Mouse (Mus musculus) lung, postnatal 25 days (tissue): ENCODE measurements around the gene Cerk.
"Not testable (repeated sequence)": the region's sequence is repeated elsewhere in the genome, so short reads cannot be mapped to it uniquely, and the experiment has no call there.

Experiments
- DNase-seq: peaks from one replicate; pipeline ENCODE4 v3.0.0; 2022; ENCODE audit warnings: low spot score

The Cerk gene

GRCm38 (mm10) chr15:86164718-86165345, 21.1 kb downstream of the Cerk start:
- DNase-seq = no peak

DNA sequence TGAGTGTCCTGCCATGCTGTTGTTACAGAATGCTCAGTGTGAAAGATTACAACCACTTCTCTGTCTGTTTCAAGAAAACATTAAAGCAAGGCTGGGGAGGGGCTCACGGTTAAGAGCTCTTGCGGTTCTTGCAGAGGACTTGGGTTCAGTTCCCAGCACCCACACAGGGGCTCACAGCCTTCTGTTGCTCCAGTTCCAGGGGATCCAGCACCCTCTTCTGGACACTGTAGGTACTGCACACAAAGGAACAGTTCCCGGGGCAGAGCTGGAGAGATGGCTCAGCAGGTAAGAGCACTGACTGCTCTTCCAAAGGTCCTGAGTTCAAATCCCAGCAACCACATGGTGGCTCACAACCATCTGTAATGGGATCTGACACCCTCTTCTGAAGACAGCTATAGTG, 24.1 kb downstream of the Cerk start:
- not testable (repeated sequence) for DNase-seq

- no peak for DNase-seq
Observed at GRCm38 (mm10) chr15:86160906-86161305, 25.0 kb downstream of the Cerk start.

DNA sequence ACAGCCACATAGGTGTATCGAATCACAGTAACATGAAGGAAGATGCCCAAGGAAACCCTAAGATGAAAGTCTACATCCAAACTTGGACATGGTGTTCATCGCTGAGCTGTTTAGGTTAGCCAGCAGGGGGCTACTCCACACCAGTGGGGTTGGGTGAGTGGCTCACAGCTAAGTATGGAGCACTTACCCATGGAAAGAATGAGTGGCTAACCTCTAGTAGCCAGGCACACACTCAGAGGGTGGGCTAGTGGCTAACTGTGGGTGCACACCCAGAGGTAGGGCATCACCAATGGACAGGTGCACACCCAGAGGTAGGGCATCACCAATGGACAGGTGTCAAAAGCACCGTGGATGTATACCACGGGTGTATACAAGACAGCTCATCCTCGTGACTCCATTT, 26.2 kb downstream of the Cerk start:
- DNase-seq = no peak

- no peak for DNase-seq
Observed at GRCm38 (mm10) chr15:86159093-86159492, 26.8 kb downstream of the Cerk start.

- DNase-seq = no peak
Observed at GRCm38 (mm10) chr15:86156492-86156891, 29.4 kb downstream of the Cerk start.

GRCm38 (mm10) chr15:86153481-86153960, 32.4 kb downstream of the Cerk start:
- no peak for DNase-seq

- DNase-seq = no peak
Observed at GRCm38 (mm10) chr15:86150593-86150992, 35.3 kb downstream of the Cerk start.

DNA sequence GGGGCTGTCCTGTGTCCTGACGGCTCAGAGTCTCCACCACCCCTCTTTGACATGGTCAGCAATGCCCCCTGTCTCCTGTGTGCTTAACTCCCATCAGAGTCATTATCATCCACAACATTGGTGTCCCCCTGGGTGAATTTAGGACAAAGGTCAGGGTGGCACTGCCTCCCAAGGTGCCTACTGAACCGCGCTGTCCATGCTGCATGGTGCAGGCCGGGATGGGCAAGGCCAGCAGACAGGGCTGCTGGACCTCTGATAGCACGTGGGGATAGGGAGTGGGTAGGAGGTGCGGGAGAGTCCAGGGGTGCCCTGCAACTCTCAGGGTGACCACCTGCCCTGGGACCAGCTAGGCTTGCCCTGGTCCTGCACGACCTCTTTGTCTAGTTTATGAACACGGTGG, 39.0 kb downstream of the Cerk start:
- no peak for DNase-seq

DNA sequence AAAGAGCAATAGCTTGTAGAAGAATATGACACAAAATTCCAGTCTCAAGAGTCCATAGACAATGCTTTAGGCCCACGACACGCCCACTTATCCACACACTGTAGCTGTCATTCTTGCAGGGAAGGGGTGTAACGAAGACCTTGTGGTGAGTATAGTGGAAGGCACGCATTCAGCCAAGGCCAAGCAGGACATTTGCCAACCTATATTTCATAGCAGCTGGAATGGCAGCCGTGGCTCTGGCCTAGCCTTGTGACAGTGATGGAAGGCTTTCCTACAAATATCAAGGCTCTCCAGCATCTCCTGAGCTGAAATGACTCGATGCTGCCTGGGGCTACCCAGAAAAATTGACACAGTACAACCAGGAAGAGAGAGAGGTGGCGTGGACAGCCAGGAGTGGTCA, 40.9 kb downstream of the Cerk start:
- DNase-seq = no peak

DNA sequence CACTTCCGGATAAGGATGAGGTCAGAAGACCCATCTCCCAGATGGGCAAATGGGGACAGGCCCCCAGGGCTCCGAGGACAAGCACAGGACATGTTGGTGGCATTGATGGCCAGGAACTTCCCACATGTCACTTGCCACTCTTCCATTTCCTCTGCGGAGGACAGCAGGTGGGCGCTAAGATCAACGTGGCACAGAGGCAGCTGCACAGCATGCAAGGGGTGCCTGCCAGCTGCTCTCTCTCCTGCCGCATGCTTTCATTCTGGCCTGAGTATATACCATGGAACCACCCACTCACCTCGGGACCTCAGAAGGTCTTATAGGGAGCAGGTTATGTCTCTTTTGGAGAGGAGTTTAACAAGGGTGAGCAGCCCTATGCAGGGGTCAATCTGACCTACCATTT, 41.4 kb downstream of the Cerk start:
- no peak for DNase-seq

GRCm38 (mm10) chr15:86140323-86140722, 45.6 kb downstream of the Cerk start:
- DNase-seq = peak; percentile 37

GRCm38 (mm10) chr15:86137638-86138037, 48.3 kb downstream of the Cerk start:
- DNase-seq = peak; percentile 35

DNA sequence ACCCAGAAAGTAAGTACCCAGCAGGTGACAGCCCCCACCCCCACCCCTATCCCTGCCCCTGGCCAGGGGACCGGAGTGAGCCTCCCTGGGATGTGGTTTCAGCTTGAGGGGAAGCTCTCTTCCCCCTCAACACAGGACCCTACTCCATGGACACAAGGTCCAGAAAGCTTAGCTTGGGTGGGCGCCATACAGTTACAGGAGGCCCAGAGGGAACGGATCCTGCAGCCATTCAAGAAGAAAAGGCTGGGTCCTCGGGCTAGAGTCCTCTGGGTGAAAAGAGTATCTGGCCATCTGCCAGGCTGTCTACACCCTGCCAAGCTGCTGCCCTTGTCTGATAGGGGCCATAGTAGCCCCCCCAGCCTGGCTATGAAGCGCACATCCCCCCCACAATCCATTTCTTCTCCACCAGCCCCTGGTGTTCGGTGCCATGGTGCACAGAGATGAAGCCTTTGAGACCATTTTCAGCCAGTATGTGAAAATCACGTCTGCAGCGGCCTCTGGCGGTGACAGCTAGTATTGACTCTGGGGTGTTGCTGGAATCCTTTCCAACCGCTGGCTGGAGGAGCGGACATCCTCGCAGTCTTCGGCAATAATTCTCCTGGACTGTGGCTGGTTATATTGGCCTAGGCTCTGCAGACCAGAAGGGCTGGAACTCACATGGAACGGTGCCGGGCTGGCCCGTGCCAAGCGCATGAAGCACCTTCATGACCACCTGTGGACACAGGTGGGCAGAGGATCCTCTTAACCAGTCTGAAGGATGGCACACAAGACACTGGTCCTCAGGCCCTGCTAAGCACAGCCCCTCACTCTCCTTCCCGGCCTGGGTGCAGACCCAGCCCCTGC, 50.8 kb downstream of the Cerk start:
- DNase-seq = peak; percentile 83

DNA sequence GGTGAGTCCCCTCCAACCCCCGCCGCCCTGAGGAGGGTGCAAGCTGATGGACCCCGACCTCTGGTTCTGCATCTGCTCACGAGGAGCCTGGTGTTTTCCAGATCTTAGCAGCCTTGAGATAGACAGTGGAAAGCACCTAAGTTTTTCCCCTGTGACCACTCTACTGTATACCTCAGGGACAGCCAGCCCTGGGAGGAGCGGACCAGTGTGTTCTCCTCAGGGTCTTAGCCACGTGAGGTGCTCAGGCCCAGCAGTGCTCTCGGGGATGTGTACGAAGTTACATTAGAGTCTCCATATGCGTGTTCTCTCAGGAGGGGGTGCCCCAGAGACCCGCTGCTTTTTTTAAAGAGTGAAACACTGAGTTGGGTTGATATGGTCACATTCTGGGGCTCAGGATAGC, 55.3 kb downstream of the Cerk start:
- DNase-seq = no peak

- no peak for DNase-seq
Observed at GRCm38 (mm10) chr15:86129036-86129435, 56.9 kb downstream of the Cerk start.

DNA sequence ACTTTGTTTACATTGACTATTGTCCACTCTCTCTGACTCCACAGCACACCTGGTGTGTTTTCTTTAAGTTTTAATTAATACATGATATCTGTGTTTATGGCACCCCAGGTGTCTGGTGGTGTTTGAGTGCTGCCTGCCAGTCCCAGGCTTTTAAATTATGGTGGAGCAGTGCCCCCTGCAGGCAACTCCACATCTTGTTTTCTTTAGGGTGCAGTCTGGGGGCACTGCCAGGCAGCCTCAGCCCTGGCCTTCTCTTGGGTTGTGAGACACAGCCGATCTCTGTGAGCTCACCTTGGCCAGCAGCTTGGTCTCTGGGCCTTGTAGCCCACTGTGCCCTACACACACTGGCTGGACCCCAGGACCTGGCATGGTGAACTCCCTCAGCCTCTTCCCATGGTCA, 61.6 kb downstream of the Cerk start:
- peak; percentile 75 for DNase-seq

GRCm38 (mm10) chr15:86123409-86123808, 62.5 kb downstream of the Cerk start:
- no peak for DNase-seq

DNA sequence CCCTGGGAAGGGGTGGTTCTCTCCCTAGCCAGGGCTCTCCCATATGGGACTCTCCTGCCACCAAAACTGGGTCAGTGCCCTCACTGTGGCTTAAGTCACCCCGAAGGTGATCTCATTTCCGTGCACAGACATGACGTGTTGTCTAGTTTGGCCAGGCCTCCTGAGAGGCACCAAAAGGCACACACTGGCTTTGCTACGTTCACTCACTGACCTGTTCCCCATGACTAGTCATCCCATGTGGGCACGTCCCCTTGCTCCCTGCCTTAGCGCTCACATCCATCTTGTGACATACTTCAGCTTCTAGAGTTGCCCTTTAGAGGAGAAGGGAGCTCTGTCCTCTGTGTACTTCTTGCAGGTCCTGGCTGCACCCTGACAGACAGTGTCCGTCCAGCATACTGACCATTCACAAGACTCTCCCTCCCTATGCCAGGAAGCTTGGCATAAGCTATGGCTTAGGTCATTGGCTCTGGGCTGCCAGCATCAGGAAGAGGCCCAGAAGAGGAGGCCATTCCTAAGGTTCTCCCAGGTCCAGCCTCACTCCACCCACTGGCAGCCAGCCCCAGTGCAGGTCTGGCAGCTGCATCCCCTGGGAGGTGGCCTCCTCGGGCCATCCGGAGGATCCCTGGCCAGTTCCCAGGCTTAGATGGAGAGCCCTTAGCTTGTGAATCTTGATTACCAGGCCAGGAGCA, 63.5 kb downstream of the Cerk start:
- DNase-seq = peak; percentile 21

DNA sequence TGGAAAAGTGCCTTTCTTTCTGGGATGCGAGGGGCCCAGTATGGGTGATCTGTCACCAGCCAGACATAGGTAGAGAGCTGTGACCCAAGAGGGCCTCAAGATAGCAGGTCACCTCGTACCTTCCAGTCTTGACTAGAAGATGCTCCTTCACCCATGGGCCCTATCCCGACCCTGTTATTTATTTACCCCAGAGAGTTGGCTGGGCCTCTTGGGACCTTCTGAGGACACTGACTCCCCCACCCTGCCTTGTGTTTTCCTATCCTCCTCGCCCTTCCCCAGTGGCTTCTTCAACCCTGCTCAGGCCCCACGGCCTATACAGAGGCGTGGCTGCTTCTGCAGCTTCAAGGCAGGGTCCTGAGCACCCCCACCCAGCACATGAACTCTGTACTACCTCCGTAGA, 66.8 kb downstream of the Cerk start:
- DNase-seq = no peak

DNA sequence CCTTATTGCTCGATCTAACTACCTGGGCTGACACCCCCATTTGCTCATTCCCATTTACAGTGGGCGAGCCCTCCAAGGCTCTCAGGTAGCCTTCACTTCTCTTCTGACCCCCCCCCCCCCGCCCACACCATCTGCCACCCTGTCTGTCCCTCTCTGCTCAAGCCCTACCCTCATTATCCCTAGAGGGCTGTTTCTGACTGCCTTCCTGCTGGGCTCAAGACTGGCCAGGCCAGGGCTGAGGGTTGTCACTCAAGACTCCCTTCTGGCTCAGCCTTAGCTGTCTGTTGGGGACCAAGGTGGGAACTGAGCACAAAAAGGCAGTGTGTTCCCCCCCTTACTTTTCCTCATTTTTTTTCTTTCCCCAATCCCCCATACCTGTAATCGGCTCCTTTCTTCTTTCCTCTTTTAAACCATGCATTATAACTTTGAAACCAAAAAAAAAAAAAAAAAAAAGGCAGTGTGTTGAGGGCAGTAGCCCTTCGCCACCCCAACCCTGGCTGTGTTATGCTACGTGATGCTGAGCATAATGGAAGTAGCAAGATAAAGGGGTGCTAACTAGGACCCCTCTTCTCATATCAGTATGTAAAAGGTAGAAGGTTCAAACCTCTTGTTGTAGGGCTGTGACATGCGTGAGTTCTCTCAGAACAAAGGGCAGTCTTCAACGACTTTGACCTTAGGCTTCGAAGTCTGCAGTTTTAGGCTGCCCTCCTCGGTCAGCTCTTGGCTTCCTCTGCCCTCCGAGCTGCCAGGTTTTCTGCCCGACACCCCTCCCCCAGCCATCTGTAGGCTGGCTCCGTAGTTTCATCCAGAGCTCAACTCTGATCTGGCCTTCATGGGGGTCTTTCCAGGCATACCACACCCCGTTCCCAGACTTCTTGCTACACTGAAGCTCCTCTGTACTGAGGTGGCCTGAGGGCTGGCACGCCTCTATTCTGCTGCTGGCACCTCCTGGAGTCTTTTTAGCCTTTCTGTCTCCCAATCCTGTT, 68.5 kb downstream of the Cerk start:
- DNase-seq = no peak

DNA sequence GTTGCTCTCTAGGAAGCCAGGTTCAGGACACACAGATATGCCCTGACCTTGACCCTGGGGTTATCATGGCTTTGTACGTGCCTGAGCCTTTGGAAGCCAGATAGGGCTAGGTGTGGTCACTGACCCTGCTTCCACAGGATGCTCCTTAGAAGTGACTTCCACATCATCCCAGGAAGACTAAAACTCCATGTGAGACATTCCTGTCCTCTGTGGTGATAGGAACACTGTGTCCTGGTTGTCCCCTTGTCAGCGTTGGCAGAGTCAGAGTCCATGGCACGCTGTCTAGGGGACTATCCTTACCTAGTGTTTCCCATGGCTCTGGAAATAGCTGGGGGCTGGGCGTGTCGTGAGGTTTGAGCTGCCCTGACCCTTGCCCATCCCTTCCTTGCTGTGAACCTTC, 69.5 kb downstream of the Cerk start:
- DNase-seq = no peak
